Mouse (Mus musculus) ES-Bruce4 (cell line): Measurements from ENCODE around the gene Selenot. TPM values are rescaled to one million over a fixed set of nuclear protein-coding genes. Genes with fewer than 3 reads are reported as not detected.
A peak's percentile ranks its signal among the peaks of the same experiment; 100 is the strongest.

Experiments
- H3K27ac ChIP-seq: 2 replicates; pipeline ENCODE4 v1.5.1; 2012; ENCODE audit warnings: low read length, inconsistent platforms; ENCODE audit not compliant: insufficient read depth
- H3K27me3 ChIP-seq: 2 replicates; pipeline ENCODE4 v1.6.1; 2012; ENCODE audit warnings: mild to moderate bottlenecking, low read length, inconsistent platforms; ENCODE audit not compliant: control insufficient read depth, poor library complexity, insufficient read depth, severe bottlenecking
- H3K36me3 ChIP-seq: 2 replicates; pipeline ENCODE4 v1.6.1; 2012; ENCODE audit warnings: inconsistent platforms, mild to moderate bottlenecking, low read length, moderate library complexity; ENCODE audit not compliant: control insufficient read depth, poor library complexity, insufficient read depth, severe bottlenecking
- H3K4me1 ChIP-seq: one replicate; pipeline ENCODE4 v1.8.1; 2011; ENCODE audit warnings: low read length; ENCODE audit not compliant: control insufficient read depth, insufficient read depth
- H3K4me3 ChIP-seq: 2 replicates; pipeline ENCODE4 v1.5.1; 2011; ENCODE audit warnings: low read depth, mild to moderate bottlenecking, low read length
- H3K9ac ChIP-seq: 2 replicates; pipeline ENCODE4 v1.6.1; 2012; ENCODE audit warnings: low read depth, mild to moderate bottlenecking, inconsistent platforms; ENCODE audit not compliant: poor library complexity, severe bottlenecking
- H3K9me3 ChIP-seq: replicated peaks from 2 replicates; pipeline ENCODE4 v1.6.1; 2012; ENCODE audit warnings: mild to moderate bottlenecking, low read length, inconsistent platforms; ENCODE audit not compliant: control insufficient read depth, poor library complexity, insufficient read depth, severe bottlenecking
- CTCF ChIP-seq: IDR thresholded peaks from one replicate; pipeline ENCODE4 v1.8.1; 2011; ENCODE audit warnings: low read depth, low read length
- EP300 ChIP-seq: IDR thresholded peaks from 2 replicates; pipeline ENCODE4 v1.6.1; 2011; ENCODE audit warnings: low read depth, low read length; ENCODE audit not compliant: insufficient read depth
- POLR2A ChIP-seq: IDR thresholded peaks from one replicate; pipeline ENCODE4 v1.8.1; 2011; ENCODE audit warnings: low read length; ENCODE audit not compliant: insufficient read depth
- polyA plus RNA-seq: library from polyadenylated mRNA; stranded (reverse); fragments of >200 nt; gene quantifications from 2 replicates; pipeline ENCODE4 v1.2.4, GENCODE M21; 2011; ENCODE audit warnings: low read depth; ENCODE audit not compliant: missing spikeins, insufficient read depth, insufficient read length

Selenot gene
- polyA plus RNA-seq, 1 experiment, result 134 TPM

GRCm38 (mm10) chr3:58561437-58561836 lies 15.0 kb upstream of the Selenot start:
- H3K9ac ChIP-seq, result no peak overlapping the region
- no peaks in the 10 kb centered on the region for H3K36me3 ChIP-seq
- H3K27me3 ChIP-seq, result no peaks in the 10 kb centered on the region
- peaks cover 36% of the 10 kb centered on the region for H3K9me3 ChIP-seq
- peak overlapping the region; percentile 93 for H3K27ac ChIP-seq
- no peak for TF ChIP-seq CTCF
- TF ChIP-seq POLR2A, result no peak
- no peak for TF ChIP-seq EP300
- no peaks in the 10 kb centered on the region for H3K4me1 ChIP-seq
- H3K4me3 ChIP-seq, result no peak overlapping the region

DNA sequence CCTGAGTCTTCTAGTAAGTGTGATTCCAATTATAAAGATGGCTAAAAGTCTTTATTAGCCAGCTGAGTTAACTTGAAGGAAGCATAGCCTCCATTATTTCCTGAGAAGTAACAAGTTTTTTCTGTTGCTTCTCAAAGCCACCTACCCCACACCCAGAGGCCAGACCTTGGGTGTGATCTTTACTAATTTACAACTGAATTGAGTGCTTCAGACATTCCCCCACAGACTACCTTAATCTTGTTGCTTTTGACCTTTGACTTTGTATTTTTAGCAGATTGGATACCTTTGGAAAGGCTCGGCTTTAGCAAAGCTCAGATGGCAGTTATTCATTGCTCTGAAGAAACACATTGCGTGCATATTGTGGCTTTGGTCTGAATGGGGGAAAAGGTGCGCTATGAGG lies 5.6 kb upstream of the Selenot start:
- no peaks in the 10 kb centered on the region for H3K4me1 ChIP-seq
- peaks cover 28% of the 10 kb centered on the region for H3K9me3 ChIP-seq
- TF ChIP-seq POLR2A (no peak), CTCF (no peak), EP300 (no peak)
- H3K27me3 ChIP-seq, result no peaks in the 10 kb centered on the region
- H3K36me3 ChIP-seq, result no peaks in the 10 kb centered on the region
- H3K4me3 ChIP-seq, result no peak overlapping the region
- peak overlapping the region; percentile 89 for H3K27ac ChIP-seq
- H3K9ac ChIP-seq, result no peak overlapping the region

- TF ChIP-seq CTCF (no peak), POLR2A (no peak), EP300 (no peak)
- Histone ChIP-seq H3K4me3 (peak overlapping the region; percentile 83), H3K36me3 (peaks cover 10% of the 10 kb centered on the region), H3K4me1 (no peaks in the 10 kb centered on the region), H3K9ac (peak overlapping the region; percentile 99), H3K27ac (peak overlapping the region; percentile 83; the same call in 1 of the 2 replicates), H3K9me3 (no peaks in the 10 kb centered on the region), H3K27me3 (no peaks in the 10 kb centered on the region)
Observed at GRCm38 (mm10) chr3:58577067-58577503, 649 bp downstream of the Selenot start.

DNA sequence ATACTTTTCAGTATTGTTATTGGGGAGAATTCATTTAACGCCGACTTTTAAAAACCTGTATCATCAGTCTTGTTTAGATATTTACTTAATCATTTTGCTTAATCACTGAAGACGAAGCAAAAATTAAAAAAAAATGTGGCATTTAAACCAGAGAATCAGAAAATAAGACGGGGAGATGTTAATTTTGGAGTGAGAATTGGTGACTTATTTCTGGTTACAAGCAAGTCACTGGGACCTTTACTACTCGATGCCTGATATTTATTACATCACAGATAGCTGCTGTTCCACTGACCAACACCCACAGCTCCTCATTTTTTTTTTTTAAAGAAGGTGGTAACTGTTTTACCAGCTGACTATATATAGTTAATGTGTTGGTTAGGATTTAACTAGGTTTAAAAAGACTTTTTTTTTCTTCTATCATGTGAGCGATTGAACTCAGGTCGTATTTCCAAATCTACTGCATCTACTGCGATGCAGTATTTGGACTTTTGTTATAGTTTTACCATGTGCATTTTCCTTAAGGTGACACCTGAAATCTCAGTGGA lies 1.1 kb downstream of the Selenot start:
- Histone ChIP-seq H3K4me1 (no peaks in the 10 kb centered on the region), H3K9me3 (no peaks in the 10 kb centered on the region), H3K27ac (no peak overlapping the region), H3K4me3 (peak overlapping the region; percentile 24; the same call in 1 of the 2 replicates), H3K9ac (peak overlapping the region; percentile 99), H3K27me3 (no peaks in the 10 kb centered on the region), H3K36me3 (peaks cover 10% of the 10 kb centered on the region)
- TF ChIP-seq POLR2A, result no peak
- no peak for TF ChIP-seq EP300
- no peak for TF ChIP-seq CTCF

DNA sequence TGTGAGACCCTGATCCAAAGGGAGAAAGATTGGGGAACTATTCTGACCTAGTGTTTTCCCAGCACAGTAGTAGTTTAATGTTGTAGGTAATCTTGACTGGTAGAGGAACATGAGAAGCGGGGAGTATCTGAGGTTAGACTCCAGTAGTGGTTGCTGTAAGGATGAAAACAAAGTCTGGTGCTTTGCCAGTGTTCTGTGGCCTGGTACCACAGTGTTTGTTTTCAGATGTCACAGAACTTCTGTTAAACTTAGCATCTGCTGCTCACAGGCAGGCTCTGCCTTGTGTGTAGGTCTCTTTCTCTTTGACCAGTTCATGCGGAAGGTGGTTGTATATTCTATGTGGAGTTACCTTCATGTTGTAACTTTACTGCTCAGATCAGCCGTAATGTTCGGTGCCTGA lies 5.1 kb downstream of the Selenot start:
- Histone ChIP-seq H3K9me3 (no peaks in the 10 kb centered on the region), H3K4me3 (no peak overlapping the region), H3K4me1 (no peaks in the 10 kb centered on the region), H3K27me3 (no peaks in the 10 kb centered on the region), H3K9ac (peak overlapping the region; percentile 35; the same call in 1 of the 2 replicates), H3K36me3 (peaks cover 15% of the 10 kb centered on the region), H3K27ac (no peak overlapping the region)
- TF ChIP-seq CTCF (no peak), POLR2A (no peak), EP300 (no peak)

DNA sequence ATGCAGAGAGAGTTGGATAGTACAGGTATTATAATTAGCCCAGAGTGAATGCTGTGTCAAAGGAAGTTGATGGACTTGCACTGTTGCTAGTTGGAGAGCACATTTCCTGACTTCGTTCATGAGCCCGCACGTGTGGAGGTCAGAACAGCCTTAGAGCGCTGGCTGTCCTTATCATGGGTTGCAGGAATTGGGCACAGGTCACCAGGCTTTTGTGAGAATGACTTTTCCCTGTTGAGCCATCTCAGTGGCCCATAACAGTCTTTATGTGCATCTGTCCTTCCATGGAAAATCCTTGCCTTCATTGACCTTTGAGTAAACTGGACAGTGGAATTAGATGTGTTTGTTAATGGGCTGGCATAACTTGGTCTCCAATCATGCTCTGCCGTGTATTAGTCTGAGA lies 5.9 kb downstream of the Selenot start:
- Histone ChIP-seq H3K4me3 (no peak overlapping the region), H3K27ac (no peak overlapping the region), H3K36me3 (peaks cover 20% of the 10 kb centered on the region), H3K4me1 (no peaks in the 10 kb centered on the region), H3K9me3 (no peaks in the 10 kb centered on the region), H3K9ac (no peak overlapping the region), H3K27me3 (no peaks in the 10 kb centered on the region)
- TF ChIP-seq EP300, result no peak
- no peak for TF ChIP-seq CTCF
- TF ChIP-seq POLR2A, result no peak
